Mouse (Mus musculus) spleen, adult 18-20 months (tissue): ENCODE results near the gene Ints1.

Experiments
- DNase-seq, 2 experiments: peaks; one replicate each; pipeline ENCODE4 v3.0.0; 2022; ENCODE audit warnings: mixed read lengths in 2 of 2

The Ints1 gene

DNA sequence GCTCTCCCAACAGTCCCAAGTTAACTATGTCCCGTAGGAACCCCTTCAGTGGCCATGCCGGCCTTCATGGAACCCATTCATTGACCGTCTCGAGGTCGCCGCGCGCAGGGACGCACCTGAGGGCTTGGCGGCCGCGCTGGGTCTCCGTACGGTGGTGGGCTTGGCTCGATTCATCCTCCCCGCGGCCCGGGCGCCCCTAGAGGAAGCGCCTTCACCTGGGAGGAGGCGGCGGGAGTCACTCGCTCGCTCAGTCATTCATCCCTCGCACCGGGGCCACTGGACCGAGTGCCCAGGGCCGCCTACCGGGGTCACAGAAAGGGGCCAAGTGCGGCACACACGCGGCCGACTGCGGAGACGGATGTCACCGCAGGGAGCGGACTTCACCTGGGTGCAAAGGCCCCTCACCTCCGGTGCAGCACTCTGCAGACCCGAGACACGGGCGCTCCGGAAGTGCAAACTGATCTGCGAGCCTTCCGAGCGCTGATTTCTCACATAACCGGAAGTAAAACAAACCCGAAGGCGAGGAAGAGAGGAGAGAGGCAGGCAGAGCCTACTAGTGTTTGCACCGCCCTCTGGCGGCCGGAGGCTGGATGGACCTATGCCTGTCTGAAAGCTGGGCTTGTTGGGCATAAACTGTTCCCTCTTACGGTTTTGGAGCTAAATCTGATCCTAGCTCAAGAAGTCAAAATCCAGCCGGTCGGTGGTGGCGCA, at the start of gene Ints1:
Gene Ints1 (minus strand): TSS at position 459 of the 711 bp plus-strand sequence.
- peak; percentile 87 to 95 for DNase-seq

DNA sequence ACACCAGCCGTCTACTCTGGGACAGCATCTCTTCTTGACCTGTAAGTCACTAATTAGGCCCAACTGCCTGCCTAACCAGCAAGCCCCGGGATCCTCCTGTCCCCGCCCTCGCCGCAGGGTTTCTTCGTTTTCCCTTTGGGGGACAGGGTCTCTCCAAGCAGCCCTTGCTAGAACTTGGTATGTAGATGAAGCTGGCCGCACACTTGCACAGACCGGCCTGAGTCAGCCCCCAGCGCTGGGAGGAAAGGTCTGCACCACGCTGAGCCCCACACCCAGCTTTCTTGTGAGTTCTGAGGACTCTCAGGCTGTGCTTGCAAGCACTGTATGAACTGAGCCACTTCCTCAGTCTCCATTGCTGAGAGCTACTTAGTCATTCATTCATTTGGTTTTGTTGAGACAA, 49.1 kb upstream of the Ints1 start:
- no peak for DNase-seq

DNA sequence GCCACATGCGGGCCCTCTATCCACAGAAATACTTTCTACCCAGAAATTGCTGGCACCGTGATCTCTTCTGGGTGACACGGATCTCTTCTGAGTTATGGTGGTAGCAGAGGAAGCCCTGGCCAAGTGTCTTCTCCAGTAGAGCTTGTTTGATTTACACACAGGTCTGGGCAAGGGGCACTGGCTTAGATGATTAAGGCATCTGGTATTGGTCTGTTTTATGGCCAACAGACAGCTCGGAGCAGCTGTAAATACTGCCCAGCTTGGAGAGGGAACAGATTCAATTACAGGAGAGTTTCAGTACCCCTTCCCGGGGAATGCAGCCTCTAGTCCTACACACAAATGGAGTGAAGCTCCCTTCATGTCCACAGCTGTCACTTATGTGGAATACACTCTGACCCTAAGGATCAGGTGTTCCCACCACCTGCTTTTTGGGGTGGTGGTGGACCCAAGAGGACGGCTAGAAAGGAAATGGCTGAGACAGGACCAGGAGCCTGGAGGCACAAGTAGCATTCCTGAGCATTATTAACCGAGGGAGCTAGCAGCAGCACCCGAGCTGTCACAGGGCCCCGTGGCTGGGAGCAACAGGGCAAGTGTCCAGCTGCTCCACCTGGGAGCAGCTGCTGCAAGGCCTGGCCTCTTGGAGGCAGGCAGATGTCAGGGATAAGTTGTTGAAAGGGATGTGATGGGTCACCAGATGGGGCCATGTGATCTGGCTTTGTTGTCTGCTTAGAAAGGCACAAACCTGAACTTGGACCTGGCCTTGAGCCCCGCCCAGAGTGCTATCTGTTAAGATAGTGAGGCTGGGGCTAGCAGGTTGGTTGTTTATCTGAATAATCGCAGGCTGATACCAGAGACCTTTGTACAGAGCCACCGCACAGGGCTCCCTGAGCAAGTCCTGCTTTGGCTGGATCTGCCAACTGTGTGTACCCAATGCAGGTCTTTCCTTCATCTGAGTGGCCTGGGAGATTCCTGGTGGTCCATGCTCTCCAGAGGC, 46.3 kb upstream of the Ints1 start:
- DNase-seq, result no peak

DNA sequence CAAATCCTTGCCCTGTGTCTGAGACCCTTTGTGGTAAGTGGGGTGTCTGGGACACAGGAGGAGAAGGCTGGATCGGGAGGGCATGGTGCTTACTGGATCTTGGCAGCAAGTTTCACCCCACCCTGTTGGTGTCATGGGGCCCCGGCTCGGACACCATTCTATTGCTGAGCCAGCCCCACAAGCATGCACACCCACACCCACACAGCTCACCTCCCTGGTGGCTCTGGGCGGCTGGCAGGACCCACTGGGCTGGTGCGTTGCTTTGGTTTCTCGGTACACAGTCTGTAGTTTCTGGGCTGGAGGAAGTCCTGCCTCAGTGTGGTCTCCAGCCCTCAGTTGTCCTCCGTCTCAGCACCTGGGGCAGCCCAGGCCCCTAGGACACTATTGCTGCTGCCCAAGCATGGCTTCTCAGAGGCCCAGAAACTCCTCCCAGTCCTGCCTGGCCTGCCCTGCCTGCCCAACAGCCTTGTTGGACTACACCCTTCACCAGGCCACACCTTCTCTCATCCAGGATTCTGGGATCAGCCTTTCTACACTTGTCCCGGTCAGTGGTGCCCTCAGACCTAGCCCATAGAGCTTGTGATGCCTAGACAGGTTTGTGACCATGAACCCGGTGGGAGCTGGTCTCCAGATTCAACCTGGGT, 44.2 kb upstream of the Ints1 start, which contains the start of gene Tmem184a:
Gene Tmem184a (minus strand): TSS at position 380 of the 644 bp plus-strand sequence.
- no peak for DNase-seq

DNA sequence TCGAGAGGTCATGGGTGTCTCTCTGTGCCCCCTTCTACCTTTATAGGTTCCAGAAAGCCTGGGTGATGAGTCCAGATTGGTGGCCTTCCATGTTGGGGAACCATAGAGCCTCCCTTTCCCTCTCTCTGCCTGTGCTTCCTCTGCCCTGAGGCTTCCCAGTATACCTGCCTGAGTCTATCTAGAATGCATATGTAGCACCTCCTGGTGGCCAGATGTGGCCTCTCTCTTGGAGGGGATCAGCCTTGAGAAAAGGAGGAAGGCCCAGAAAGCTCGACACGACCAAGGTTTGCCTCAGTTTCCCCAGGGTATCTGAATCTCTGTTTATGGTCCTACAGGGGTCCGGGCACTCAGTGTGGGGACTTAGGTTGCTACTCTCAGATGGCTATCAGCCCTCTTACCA, 43.3 kb upstream of the Ints1 start:
- peak in 1 of 2 experiments; percentile 51 for DNase-seq

DNA sequence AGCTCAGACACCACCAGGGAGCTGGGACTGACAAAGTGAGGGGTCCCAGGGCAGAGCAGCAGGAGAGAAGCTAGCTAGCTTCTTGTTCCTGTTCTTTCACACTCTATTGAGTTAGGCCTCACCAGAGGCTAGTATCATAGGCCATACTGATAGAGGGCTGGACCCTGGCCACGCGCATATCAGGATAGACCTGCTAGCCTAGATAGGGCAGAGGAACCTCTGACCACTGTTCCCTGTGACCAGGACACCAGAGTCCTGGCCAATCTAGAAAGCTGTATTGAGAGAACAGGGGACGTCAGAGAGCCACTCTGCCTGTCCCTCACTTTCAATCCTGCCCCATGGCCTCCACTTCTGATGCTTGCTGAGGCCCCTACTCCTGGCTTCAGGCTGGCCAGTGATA, 42.6 kb upstream of the Ints1 start:
- DNase-seq, result no peak

DNA sequence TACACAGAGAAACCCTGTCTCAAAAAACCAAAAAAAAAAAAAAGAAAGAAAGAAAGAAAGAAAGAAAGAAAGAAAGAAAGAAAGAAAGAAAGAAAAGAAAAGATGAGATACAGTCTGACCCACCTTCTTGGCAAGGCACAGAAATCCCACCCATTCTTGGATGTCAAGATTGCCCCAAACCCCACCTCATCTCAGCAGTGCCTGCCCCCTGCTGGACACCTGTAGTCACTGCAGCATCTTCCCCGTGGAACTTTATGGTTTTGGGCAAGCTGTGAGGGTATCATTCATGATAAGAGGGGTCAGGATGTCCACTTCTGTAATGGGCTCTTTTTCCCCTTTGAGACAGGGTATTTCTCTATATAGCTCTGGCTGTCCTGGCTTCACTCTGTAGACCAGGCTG, 41.8 kb upstream of the Ints1 start:
- DNase-seq, result no peak

DNA sequence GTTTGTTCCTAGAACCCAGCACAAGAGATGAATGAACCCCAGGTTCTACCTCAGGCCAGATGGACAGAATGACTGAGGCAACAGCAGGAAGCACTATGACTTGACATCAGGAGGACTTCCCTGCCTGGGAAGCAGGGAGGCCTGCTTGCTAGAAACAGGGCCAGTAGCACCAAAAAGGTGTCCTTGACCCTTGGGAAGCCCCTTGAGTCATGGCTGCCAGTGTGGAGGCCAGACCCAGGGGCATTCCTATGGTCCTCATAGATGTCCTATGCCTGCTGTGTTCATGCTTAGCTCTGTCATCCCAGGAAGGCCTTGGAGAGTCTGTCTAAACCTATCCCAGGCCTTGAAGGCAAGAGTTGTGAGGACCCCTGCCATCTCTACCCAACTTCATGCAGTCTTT, 41.0 kb upstream of the Ints1 start:
- DNase-seq, result no peak

DNA sequence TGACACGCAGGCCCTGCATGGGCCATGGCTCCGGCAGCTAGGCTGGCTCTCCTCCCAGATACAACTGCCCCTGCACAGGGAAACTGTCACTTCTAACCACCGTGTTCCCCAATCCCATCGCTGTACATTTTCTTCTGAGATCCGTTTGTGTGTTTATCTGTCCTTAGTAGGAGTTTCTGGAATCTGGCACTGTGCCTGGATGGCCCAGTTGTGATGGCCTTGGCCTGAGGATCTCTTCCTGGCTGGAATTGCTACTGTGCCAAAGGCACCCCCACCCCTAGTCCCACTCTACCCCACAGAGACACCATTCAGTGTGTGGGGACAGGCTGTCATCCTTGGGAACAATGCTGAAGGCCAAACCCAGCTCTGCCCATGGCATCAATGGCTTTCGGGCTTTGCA, 40.5 kb upstream of the Ints1 start:
- no peak for DNase-seq

DNA sequence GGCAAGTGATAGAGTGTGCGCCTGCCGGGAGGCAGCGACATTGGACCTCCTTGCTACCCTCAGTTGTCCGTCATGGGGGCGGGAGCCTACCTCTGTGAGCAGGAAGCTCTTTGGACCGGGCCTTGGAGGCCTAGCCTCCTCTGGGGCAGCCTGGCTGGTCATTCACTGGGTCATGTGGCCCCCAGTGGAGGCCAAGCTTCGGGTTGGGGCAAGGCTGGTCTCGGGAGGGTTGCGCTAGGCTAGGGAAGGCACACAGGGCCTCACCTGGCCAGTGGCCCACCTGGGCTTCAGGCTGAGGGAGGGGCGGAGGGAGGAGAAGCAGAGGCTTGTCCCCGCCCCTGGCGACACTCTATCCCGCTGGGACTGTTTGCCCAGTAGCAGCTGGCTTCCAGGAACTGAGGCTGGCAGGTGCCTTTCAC, 38.5 kb upstream of the Ints1 start:
- DNase-seq, result no peak

DNA sequence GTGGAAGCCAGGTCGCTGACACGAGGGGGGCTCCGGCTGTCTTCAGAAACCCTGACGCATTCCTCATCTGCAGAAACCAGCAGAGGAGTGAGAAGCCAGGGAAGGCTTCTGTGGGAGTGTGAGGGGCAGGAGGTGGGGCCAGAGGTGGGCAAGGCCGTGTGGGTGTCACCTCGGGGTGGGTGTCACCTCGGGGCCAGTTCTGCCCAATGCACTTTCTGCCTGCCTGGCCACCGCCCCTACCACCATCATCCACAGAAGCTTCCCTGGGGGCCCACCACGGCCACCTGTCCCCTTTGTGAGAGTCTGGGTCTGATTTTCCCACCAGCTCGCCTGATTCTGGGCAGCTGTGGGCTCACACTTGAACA, 37.6 kb upstream of the Ints1 start:
- no peak for DNase-seq

DNA sequence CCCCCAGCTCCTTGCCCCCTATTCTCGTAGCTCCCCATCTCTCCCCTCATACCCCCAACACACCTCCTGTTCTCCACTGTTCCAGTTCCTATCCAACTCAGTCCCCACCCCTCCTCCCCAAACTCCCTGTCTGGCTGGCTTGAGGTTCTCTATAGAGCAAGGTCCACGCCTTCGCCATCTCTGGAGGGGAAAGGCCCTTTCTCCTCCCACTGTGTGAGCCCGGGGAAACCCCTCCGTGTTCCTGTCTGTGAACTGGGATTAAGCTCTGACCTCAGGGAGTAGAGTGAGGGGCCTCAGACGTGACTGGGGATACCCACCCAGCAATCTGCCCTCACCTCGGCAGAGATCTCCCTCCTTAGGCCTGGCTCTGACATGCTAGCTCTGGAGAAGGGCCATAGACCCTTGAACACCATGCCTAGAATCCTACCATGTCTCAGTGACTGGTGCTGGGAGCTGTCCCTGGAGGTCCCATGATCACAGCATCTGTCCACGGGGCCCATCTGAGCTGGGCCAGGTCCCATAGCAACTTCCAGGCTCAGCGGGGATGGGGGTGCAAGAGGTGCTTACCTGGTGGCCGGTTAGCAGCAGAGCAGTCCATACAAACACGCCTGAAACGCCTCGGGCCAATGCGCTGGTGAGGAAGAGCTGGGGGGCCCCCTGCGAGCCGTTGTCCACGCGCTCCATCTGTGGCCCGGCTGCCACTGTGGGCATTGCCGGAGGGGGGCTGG, 37.1 kb upstream of the Ints1 start:
- DNase-seq, result no peak

DNA sequence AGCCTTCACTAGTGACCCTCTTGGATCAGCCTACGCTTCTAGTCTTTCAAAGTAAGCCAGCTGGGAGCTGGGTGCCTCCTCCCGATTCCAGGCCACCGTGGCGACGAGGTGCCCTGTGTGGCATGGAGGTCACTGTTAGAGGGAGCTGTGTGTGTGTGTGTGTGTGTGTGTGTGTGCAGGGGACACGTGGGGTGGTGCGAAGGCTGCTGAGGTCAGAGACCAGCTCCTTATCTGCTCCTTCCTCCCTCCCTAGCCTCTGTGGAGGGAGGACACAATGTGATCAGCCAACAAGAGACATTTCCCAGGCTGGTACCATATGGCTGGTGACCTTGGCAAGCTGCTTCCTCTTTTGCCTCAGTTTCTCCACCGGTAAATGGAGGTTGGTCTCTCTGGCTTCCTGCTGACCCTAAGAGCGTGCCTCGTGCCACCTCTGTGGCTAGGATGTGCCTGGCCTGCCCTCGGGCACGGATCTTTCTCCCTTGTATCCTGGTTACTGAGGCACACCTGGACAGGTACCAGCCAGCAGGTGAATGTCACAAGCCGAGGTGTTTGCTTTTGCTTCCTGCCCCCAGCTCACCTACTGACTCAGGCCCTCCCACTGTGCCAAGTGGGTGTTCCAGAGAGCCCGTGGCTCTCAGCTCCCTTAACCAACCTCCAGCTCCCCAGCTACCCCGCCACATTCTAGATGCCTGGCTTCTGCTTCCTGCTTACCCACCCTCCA, 36.4 kb upstream of the Ints1 start:
- no peak for DNase-seq

DNA sequence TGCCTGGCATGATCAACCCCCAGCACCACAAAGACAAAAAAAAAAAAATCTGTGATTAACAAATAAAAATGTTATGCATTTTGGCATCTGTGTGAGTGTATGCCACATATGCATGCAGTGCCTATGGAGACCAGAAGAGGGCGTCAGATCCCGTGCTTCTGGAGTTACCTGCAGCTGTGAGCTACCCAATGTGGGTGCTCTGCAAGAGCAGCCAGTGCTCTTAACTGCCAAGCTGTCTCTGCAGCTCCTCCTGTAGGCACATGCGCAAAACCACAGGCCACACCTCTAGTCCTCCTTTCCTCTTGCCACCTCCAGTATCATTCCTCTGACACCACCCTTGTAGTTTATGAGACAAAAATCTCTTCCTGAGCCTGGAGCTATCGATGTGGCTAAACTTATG, 33.9 kb upstream of the Ints1 start:
- no peak for DNase-seq

DNA sequence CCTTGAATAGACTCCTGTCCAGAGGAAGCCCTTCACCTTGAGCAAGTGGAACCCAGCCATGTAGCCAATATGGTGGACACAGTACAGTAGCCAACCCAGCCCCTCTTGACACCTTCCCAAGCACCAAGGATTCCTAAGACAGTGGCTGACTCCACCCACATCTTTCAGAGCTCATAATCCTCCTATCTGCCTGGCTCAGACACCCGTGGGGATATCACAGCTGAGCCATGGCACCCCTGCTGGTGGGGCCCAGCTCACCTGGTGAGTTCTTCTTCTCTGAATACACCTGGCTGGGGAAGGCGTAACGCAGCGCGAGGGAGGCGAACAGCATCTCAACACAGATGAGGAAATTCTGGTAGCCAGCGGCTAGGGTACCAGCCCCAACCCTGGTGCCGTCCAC, 30.4 kb upstream of the Ints1 start:
- no peak for DNase-seq

DNA sequence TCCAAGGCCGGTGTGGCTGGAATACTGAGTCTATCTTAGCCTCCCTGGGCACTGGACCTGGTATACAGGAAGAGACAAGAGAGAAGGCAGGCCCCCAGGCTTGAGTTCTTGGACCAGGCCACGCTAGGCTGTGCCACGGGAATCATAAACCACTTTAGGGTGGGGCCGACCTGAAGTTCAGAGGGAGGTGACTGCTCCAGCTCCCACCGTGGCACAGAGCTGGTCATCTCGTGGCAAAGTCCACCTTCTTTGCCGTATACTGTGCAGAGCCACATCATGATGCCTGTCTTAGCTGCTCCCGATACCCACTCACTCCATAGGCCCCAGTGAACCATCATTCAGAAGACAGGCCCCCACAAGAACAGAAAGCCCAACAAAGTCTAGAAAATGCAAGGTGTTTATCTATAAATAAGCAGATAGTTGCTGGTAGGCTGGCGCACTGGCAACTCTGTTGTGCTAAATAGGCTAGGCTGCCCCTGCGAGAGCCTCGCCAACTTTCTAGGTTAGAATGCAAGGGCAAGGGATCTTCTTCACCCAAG, 29.2 kb upstream of the Ints1 start:
- DNase-seq, result no peak

DNA sequence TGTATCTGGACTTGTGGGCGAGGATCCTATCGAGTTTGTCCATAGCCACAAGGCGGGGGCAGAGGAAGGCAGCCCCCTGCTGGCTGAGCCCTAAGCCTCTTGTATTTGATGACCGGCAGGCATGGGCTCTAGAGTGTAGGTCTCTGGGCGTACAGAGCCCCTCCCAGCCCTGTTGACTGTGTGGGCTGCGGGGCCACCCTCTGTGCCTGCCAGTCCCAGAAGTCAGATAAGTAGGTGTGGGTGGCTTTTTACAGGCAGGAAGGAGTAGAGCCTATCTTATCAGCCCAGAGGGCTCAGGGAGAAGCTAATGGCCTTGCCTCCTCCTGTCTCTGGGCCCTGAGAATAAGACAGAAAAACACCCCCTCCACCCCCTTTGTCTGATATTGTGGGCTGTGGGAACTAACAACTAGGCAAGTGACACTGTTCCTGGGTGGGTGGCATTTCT, 28.7 kb upstream of the Ints1 start:
- DNase-seq, result no peak

DNA sequence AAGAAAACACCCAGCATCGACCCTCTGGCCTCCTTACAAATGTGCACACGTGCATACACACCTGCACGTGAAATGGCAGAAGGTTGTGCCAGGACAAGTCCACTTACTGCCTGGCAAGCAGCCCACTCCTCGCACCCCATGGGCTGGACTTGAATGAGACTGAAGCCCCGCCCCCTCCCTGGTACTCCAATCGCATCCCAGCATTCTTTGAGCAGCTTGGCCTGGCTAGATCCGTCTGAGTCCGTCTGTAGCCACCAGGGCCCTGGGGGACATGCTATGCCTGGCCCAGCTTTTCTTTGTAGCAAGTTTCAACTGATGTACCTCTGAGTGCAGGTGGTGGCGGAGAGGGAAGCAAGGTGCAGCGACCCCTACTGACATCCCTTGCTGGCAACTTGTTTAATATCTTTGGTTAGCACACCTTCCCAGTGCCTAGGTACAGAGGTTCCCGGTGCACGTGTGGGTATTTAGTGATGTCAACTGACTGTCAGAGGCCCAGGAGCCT, 28.2 kb upstream of the Ints1 start:
- DNase-seq, result no peak

DNA sequence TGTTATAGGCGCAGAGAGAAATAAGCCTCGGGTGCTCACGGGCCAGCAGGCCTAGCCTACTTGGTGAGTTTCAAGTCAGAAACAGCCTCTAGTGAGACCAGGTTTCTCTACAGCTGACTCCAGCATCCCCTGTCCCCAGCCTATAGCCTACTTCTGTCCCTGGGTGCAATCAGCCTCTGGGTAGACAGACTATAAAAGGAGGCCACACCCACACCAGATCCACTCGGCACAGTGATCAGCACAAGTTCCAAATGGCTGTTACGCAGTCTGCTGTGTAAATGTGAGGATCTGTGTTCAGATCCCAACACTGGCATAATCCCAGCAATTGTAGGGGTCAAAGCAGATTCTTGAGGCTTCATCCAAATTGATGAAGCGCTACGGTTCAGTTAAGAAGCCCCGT, 27.7 kb upstream of the Ints1 start:
- no peak for DNase-seq

DNA sequence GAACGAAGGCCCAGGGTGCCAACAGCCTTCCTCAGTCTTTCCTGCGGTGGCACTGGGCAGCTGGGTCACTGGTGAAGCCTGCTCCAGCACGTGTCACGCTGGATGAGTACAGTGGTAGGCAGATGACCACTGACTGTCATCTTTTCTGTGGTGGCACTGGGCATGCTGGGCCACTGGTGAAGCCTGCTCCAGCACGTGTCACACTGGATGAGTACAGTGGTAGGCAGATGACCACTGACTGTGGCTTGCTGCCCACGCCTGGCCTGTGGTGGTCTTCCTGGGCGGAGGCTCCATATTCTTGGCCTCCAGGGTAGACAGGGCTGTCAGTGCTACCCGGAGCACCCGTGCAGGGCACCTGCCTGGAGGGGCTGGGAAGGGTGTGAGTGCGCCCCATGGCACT, 26.4 kb upstream of the Ints1 start:
- DNase-seq, result no peak

DNA sequence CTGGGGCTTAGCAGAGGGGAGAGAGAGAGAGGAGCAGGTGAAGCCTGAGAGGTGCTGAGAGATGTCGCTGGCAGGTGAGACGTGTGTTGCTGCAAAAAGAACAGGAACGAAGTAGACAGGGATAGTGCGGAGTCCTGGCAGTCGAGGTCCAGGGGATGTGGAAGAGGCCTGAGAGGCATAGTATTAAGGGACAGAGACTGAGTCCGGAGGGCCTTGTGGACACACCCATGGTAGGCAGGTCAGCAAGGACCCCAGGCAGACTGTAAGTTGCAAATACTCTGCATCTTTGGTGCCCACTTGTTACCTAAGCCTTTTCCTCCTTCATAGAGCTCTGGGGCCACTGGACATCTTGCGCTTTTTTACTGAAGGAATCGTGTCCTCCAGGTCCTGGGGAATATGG, 25.8 kb upstream of the Ints1 start:
- DNase-seq, result no peak
